Mouse (Mus musculus) testis, adult 2 months (tissue): ENCODE measurements around the gene Carm1. TPM values are rescaled to one million over a fixed set of nuclear protein-coding genes. Genes with fewer than 3 reads are reported as not detected.

Source experiments
- H3K27ac ChIP-seq: fragments of 200-500 bp; 2 replicates; pipeline ENCODE4 v1.5.1; 2012; ENCODE audit warnings: low read depth, low read length; ENCODE audit not compliant: control insufficient read depth, insufficient read depth
- H3K27me3 ChIP-seq: fragments of 200-500 bp; 2 replicates; pipeline ENCODE4 v1.6.1; 2012; ENCODE audit warnings: mild to moderate bottlenecking, low read length, moderate library complexity; ENCODE audit not compliant: control insufficient read depth, insufficient read depth
- H3K36me3 ChIP-seq: fragments of 200-500 bp; 2 replicates; pipeline ENCODE4 v1.6.1; 2012; ENCODE audit warnings: mild to moderate bottlenecking, low read length; ENCODE audit not compliant: control insufficient read depth, insufficient read depth
- H3K4me1 ChIP-seq: fragments of 200-500 bp; 2 replicates; pipeline ENCODE4 v1.6.1; 2012; ENCODE audit warnings: low read length; ENCODE audit not compliant: control insufficient read depth, insufficient read depth
- H3K4me3 ChIP-seq: fragments of 200-500 bp; 2 replicates; pipeline ENCODE4 v1.5.1; 2012; ENCODE audit warnings: low read depth, mild to moderate bottlenecking, low read length, moderate library complexity, mixed read lengths; ENCODE audit not compliant: control insufficient read depth
- CTCF ChIP-seq: fragments of 200-500 bp; IDR thresholded peaks from 2 replicates; pipeline ENCODE4 v1.5.1; 2012; ENCODE audit warnings: low read depth, mild to moderate bottlenecking, inconsistent platforms, low read length, moderate library complexity; ENCODE audit not compliant: control insufficient read depth, insufficient read depth, insufficient replicate concordance
- POLR2A ChIP-seq: fragments of 200-500 bp; IDR thresholded peaks from 2 replicates; pipeline ENCODE4 v1.6.1; 2012; ENCODE audit warnings: low read depth, mild to moderate bottlenecking, inconsistent platforms, low read length, moderate library complexity; ENCODE audit not compliant: control insufficient read depth
- polyA plus RNA-seq: library from polyadenylated mRNA; depleted of rRNA; stranded (reverse); fragments of >200 nt; gene quantifications from 2 replicates; pipeline ENCODE4 v1.2.3, GENCODE M21; 2012

Carm1 gene
- polyA plus RNA-seq, 1 experiment = 240 TPM

DNA sequence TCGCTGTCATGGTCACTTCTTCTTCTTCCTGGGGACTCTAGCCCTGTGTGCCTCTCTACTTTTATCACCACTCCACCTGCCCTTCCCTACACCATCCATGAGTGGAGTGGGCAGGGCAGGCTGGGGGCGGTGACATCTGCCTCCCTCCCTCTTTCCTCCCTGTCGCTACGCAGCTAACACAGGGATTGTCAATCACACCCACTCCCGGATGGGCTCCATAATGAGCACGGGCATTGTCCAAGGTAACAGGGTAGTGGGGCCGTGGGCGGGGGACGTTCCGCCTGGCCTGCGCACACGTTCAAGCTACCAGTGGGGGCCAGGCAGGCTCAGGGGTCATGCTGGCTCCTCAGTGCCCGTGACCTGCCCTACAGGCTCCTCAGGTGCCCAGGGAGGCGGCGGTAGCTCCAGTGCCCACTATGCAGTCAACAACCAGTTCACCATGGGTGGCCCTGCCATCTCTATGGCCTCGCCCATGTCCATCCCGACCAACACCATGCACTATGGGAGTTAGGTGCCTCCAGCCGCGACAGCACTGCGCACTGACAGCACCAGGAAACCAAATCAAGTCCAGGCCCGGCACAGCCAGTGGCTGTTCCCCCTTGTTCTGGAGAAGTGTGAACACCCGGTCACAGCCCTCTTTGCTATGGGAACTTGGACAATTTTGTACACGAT lies 41.1 kb downstream of the Carm1 start:
- TF ChIP-seq CTCF = no peak
- no peak for TF ChIP-seq POLR2A
- Histone ChIP-seq H3K36me3 (peaks cover 4% of the 10 kb centered on the region), H3K4me1 (peaks cover 6% of the 10 kb centered on the region), H3K27ac (no peak overlapping the region), H3K27me3 (no peaks in the 10 kb centered on the region), H3K4me3 (no peak overlapping the region)

DNA sequence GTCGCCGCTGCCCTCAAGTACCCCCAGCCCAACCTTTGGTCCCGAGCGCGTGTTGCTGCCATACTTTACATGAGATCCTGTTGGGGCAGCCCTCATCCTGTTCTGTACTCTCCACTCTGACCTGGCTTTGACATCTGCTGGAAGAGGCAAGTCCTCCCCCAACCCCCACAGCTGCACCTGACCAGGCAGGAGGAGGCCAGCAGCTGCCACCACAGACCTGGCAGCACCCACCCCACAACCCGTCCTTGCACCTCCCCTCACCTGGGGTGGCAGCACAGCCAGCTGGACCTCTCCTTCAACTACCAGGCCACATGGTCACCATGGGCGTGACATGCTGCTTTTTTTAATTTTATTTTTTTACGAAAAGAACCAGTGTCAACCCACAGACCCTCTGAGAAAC lies 41.7 kb downstream of the Carm1 start:
- no peaks in the 10 kb centered on the region for H3K27me3 ChIP-seq
- no peak for TF ChIP-seq POLR2A
- no peak for TF ChIP-seq CTCF
- H3K36me3 ChIP-seq = peaks cover 4% of the 10 kb centered on the region
- peaks cover 6% of the 10 kb centered on the region for H3K4me1 ChIP-seq
- H3K27ac ChIP-seq = no peak overlapping the region
- no peak overlapping the region for H3K4me3 ChIP-seq

DNA sequence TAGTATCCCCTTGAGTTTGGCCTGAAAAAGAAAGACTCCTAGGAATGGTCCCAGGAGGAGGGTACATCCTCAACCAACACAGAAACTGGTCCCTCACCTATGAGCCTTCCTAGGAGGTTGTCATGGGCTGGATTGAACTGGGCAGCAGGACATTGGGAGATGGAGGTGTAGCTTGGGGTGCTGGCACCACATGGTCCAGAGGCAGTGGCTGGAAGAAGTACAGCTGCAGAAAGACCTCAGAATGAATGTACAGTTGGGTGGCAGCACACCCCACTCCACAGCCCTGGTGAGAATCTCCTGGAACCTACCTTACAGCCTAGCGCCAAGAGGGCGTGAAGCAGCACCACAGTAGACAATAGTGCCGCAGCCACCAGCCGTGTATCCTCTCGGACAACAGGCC lies 42.8 kb downstream of the Carm1 start:
- no peaks in the 10 kb centered on the region for H3K27me3 ChIP-seq
- peaks cover 9% of the 10 kb centered on the region for H3K4me1 ChIP-seq
- H3K4me3 ChIP-seq = no peak overlapping the region
- H3K36me3 ChIP-seq = peaks cover 4% of the 10 kb centered on the region
- H3K27ac ChIP-seq = no peak overlapping the region
- TF ChIP-seq POLR2A (no peak; the same call in 1 of the 2 replicates), CTCF (no peak)

DNA sequence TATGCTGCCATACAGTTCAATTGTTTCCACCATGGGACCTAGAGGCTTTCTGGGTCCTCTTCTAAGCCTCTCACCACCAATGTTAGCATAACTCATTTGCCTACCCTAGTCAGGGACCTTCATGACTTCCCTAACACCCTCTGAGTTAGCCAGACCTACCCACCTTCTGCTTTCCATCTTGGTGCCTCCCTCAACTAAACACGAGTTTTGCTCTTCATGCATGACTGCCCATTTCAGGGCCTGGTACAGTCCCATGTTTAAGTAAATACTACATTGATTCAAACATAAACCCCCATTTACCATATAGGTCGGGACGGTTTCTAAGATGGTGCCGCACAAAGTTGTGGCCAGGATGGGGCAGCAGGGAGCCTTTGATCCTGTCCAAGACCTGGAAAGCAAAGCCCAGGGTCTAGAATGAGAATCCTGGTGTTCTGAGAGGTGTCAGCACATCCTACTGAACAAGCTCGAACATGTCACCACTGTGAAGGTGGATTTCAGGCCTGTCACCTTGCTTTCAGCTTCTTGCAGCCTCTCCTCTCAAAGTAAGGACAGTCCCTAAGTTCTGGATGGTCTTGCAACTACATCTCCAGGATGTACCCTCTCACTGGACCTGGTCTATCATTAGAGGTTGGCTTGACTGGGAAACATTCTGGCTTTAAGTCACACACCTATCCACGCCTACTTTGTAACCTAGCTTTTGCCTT lies 44.6 kb downstream of the Carm1 start:
- no peak overlapping the region for H3K27ac ChIP-seq
- H3K4me1 ChIP-seq = peaks cover 9% of the 10 kb centered on the region
- TF ChIP-seq POLR2A (no peak), CTCF (no peak)
- H3K36me3 ChIP-seq = peaks cover 4% of the 10 kb centered on the region
- H3K27me3 ChIP-seq = no peaks in the 10 kb centered on the region
- no peak overlapping the region for H3K4me3 ChIP-seq

DNA sequence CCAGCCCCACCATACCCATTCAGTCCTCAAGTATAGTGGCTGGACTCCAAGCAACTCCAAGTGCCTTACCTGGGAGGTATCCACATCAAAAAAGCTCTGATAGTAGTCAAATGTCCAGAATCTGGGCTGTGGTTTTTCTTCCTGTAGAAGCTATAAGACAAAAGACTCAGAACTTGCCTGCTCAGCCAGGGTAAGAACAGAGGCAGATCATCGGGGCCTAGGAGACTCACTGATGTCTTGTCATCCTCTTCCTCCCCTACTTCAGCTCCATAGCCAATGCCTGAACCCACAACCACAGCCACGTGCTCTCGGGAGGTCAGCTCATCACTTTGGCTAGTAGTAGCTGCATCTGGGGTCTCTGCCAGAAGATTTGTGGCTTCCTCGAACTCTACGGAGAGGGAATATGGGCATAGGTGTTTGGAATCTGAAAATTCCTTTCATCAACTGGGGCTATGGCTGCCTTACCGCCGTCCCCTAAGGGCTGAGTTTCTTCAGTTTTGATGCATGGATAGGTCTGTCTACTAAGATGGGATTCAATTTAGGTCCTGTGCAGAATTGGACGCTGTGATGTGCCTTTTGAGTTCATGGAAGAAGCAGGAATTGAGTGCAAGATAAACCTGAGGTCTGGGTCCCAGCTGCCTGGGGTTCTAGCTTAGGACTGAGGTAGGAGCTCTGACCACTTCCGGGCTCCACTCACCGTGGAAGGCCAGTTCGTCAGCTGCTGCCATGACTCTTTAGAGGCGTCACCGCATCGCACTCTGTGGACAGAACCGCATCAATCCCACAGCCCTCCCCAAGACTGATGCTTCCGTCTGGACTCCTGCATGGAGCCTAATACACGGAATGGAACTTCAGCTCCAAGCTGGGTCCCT lies 45.4 kb downstream of the Carm1 start:
- H3K36me3 ChIP-seq = peaks cover 4% of the 10 kb centered on the region
- H3K4me1 ChIP-seq = peaks cover 9% of the 10 kb centered on the region
- no peak for TF ChIP-seq CTCF
- no peak for TF ChIP-seq POLR2A
- H3K27ac ChIP-seq = peak overlapping the region; percentile 95
- peak overlapping the region; percentile 98 for H3K4me3 ChIP-seq
- no peaks in the 10 kb centered on the region for H3K27me3 ChIP-seq

DNA sequence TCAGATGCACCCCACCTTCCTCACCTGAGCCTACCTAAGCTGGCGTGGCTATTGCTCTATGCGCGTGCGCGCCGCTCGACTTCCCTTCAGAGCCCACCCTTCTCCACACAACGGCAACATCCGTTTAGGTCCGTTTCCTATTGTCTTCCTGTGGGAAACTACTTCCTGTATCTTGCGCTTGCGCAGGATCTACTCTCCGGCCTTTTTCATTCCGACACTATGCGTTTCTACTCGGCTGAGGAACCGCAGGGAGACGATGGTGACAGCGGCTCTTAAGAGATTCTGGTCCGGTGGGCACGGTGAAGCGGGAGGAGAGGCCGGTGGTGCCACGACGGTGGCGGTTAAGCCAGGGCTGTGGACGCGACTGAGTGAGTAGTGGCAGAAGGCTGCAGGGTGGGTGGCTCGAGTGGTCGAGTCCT lies 46.0 kb downstream of the Carm1 start, which contains the start of the genes Timm29 and Yipf2:
Gene Timm29, plus strand, starts transcription at position 20 of the 419 bp plus-strand sequence.
Gene Yipf2, minus strand, starts transcription at position 126 of the 419 bp plus-strand sequence.
- Histone ChIP-seq H3K27ac (peak within 1 kb of the TSS; percentile 95), H3K4me3 (peak within 1 kb of the TSS; percentile 98), H3K4me1 (peaks cover 9% of the 10 kb centered on the region), H3K36me3 (peaks cover 4% of the 10 kb centered on the region), H3K27me3 (no peaks in the 10 kb centered on the region)
- 0 out of 2 replicates have a peak, but pooled peaks have one; percentile 11 for TF ChIP-seq CTCF
- TF ChIP-seq POLR2A = peak; percentile 54; the same call in 1 of the 2 replicates
